Mouse (Mus musculus): ENCODE data around the gene Wwox.

Gene Wwox

GRCm38 (mm10) chr8:115278291-115278690, 838.8 kb downstream of the Wwox start:
- no peak for DNase-seq

- DNase-seq = no peak
Observed at GRCm38 (mm10) chr8:115290224-115290623, 850.8 kb downstream of the Wwox start.

- DNase-seq = no peak
Observed at GRCm38 (mm10) chr8:115296760-115297159, 857.3 kb downstream of the Wwox start.

GRCm38 (mm10) chr8:115302484-115302883, 863.0 kb downstream of the Wwox start:
- no peak for DNase-seq

GRCm38 (mm10) chr8:115307412-115307811, 868.0 kb downstream of the Wwox start:
- DNase-seq = no peak

- DNase-seq = no peak
Observed at GRCm38 (mm10) chr8:115311003-115311402, 871.5 kb downstream of the Wwox start.

GRCm38 (mm10) chr8:115312371-115312770, 872.9 kb downstream of the Wwox start:
- no peak for DNase-seq

GRCm38 (mm10) chr8:115322501-115322900, 883.0 kb downstream of the Wwox start:
- no peak for DNase-seq

GRCm38 (mm10) chr8:115330671-115331070, 891.2 kb downstream of the Wwox start:
- DNase-seq = no peak

GRCm38 (mm10) chr8:115333972-115334371, 894.5 kb downstream of the Wwox start:
- no peak for DNase-seq

- no peak for DNase-seq
Observed at GRCm38 (mm10) chr8:115336361-115336760, 896.9 kb downstream of the Wwox start.

GRCm38 (mm10) chr8:115348704-115349103, 909.2 kb downstream of the Wwox start:
- DNase-seq = no peak

GRCm38 (mm10) chr8:115350707-115351106, 911.3 kb downstream of the Wwox start:
- no peak for DNase-seq

- DNase-seq = peak; percentile 5
Observed at GRCm38 (mm10) chr8:115357663-115358335, 918.3 kb downstream of the Wwox start.

GRCm38 (mm10) chr8:115358481-115358880, 919.0 kb downstream of the Wwox start:
- DNase-seq = no peak

GRCm38 (mm10) chr8:115359701-115360100, 920.2 kb downstream of the Wwox start:
- no peak for DNase-seq

- DNase-seq = no peak
Observed at GRCm38 (mm10) chr8:115362518-115362917, 923.1 kb downstream of the Wwox start.

- DNase-seq = no peak
Observed at GRCm38 (mm10) chr8:115374957-115375356, 935.5 kb downstream of the Wwox start.

GRCm38 (mm10) chr8:115375361-115376047, 936.0 kb downstream of the Wwox start:
- no peak for DNase-seq

GRCm38 (mm10) chr8:115377321-115377720, 937.9 kb downstream of the Wwox start:
- no peak for DNase-seq

GRCm38 (mm10) chr8:115380017-115380416, 940.6 kb downstream of the Wwox start:
- no peak for DNase-seq

GRCm38 (mm10) chr8:115390921-115391504, 951.6 kb downstream of the Wwox start:
- no peak for DNase-seq

GRCm38 (mm10) chr8:115395840-115396239, 956.4 kb downstream of the Wwox start:
- DNase-seq = peak; percentile 28

- DNase-seq = no peak
Observed at GRCm38 (mm10) chr8:115397981-115398380, 958.5 kb downstream of the Wwox start.
